24 mouse cellular contexts compared by ENCODE assay signal in the genomic region with DNA sequence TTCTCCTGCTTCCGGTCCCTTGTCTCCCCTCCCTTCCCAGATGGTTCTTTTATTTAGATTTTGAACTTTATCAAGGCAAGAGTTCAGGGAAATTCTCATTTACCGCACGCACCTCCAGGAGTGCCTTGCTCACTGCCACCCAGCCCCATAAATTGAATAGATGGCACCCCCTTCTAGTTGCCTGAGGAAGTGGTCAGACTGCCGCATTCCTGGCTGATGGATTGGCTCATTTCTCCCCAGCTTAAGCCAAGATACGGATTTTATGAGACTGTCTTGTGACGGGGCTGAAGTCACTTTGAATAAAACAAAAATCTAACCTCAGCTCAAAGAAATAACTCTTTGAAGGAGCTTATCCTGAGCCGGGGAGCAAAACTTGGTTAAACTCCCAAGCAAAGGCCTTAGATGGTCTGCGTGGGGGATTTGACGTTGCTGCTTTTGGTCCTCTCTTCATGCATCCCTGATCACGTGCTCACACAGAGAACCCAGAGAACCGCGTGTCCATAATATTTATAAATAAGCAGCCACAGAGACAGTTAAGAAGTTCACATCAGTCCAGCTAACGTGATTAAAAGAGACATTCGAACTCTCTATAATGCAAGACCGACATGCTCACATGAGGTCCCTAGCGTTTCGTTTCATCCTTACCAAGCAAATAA. TPM values are rescaled to one million over a fixed set of nuclear protein-coding genes. Genes with fewer than 3 reads are reported as not detected.
A peak's percentile ranks its signal among the peaks of the same experiment; 100 is the strongest.
DNase-seq lines count a peak whose midpoint lies in the region; ATAC-seq and TF ChIP-seq lines count a peak whose summit lies in the region.
"Had no signal": no experiment of that assay in that cellular context is flagged by ENCODE, and none has a peak within 500 bp of the region (broad histone marks: within the 10 kb centered on the region; RNA-seq: fewer than 3 reads in every experiment).

No protein-coding gene starts in this region.

- H3K9me3 ChIP-seq in hindbrain, embryonic 15.5 days = no peaks in the 10 kb centered on the region
- H3K9me3 ChIP-seq in hindbrain, embryonic 12.5 days (replicated peaks) = no peaks in the 10 kb centered on the region
- H3K9me3 ChIP-seq in neural tube, embryonic 15.5 days (replicated peaks) = no peaks in the 10 kb centered on the region
- H3K9me3 ChIP-seq: embryonic facial prominence, embryonic 15.5 days; heart, embryonic 10.5 days; liver, embryonic 15.5 days; lung, embryonic 15.5 days had no signal

- WGBS in hindbrain, embryonic 15.5 days = 81% methylated on average over 17 of the region's 17 CpGs
- 84% methylated on average over 17 of the region's 17 CpGs for WGBS in hindbrain, embryonic 12.5 days
- WGBS in neural tube, embryonic 15.5 days = 66% methylated on average over 17 of the region's 17 CpGs

- ATAC-seq in hindbrain, embryonic 15.5 days (ENCODE audit: low FRiP score, low read depth) = no peak
- ATAC-seq in hindbrain, embryonic 12.5 days (ENCODE audit: low FRiP score) = no peak
- ATAC-seq in neural tube, embryonic 15.5 days (ENCODE audit: low FRiP score) = no peak
- ATAC-seq: CD4-positive, CD25-positive, alpha-beta regulatory T cell, adult 4 months; forebrain, embryonic 14.5 days; inflammation-experienced regulatory T-cells, adult 6 months had no signal

- no peak for TF ChIP-seq CTCF in C2C12 (IDR thresholded peaks at IDR 0.05; ENCODE audit: control insufficient read depth, insufficient read depth, insufficient read length)
- no peak for TF ChIP-seq CTCF in bone marrow macrophage, adult 2 months (IDR thresholded peaks at IDR 0.05; ENCODE audit: low read depth, low read length)

- H3K36me3 ChIP-seq in hindbrain, embryonic 15.5 days = no peaks in the 10 kb centered on the region
- H3K36me3 ChIP-seq in hindbrain, embryonic 12.5 days = no peaks in the 10 kb centered on the region
- H3K36me3 ChIP-seq in C2C12 (ENCODE audit: control insufficient read depth, insufficient read depth) = peaks cover 7% of the 10 kb centered on the region
- no peaks in the 10 kb centered on the region for H3K36me3 ChIP-seq in neural tube, embryonic 15.5 days
- H3K36me3 ChIP-seq: embryonic facial prominence, embryonic 15.5 days; heart, embryonic 10.5 days; liver, embryonic 15.5 days; lung, embryonic 15.5 days had no signal

- H3K27me3 ChIP-seq in hindbrain, embryonic 15.5 days = no peaks in the 10 kb centered on the region
- H3K27me3 ChIP-seq in hindbrain, embryonic 12.5 days = peaks cover 18% of the 10 kb centered on the region
- H3K27me3 ChIP-seq in C2C12 (ENCODE audit: control insufficient read depth, insufficient read depth, insufficient read length) = no peaks in the 10 kb centered on the region
- H3K27me3 ChIP-seq in neural tube, embryonic 15.5 days (replicated peaks) = 0 out of 2 replicates have a peak, but pooled peaks cover 3% of the 10 kb centered on the region

- no peak overlapping the region for H3K4me3 ChIP-seq in hindbrain, embryonic 15.5 days
- no peak overlapping the region for H3K4me3 ChIP-seq in hindbrain, embryonic 12.5 days
- no peak overlapping the region for H3K4me3 ChIP-seq in C2C12 (ENCODE audit: insufficient read depth, poor library complexity, severe bottlenecking)
- H3K4me3 ChIP-seq in bone marrow macrophage, adult 2 months (ENCODE audit: insufficient read depth, low read length) = no peak overlapping the region
- no peak overlapping the region for H3K4me3 ChIP-seq in neural tube, embryonic 15.5 days (replicated peaks)
- H3K4me3 ChIP-seq: embryonic facial prominence, embryonic 15.5 days; heart, embryonic 10.5 days; liver, embryonic 15.5 days; lung, embryonic 15.5 days had no signal

- TF ChIP-seq POLR2A in bone marrow macrophage, adult 2 months (IDR thresholded peaks at IDR 0.05; ENCODE audit: borderline replicate concordance, low read depth, low read length) = no peak

- no peak overlapping the region for H3ac ChIP-seq in C2C12 (ENCODE audit: control insufficient read depth, insufficient read length, low read depth)

- peaks cover 74% of the 10 kb centered on the region for H3K79me3 ChIP-seq in C2C12 (ENCODE audit: low read depth)

- H3K27ac ChIP-seq in hindbrain, embryonic 15.5 days (replicated peaks) = no peak overlapping the region
- H3K27ac ChIP-seq in hindbrain, embryonic 12.5 days = no peak overlapping the region
- peak overlapping the region; percentile 1; the same call in 1 of the 2 replicates for H3K27ac ChIP-seq in bone marrow macrophage, adult 2 months (ENCODE audit: insufficient read depth, low read depth, low read length)
- no peak overlapping the region for H3K27ac ChIP-seq in neural tube, embryonic 15.5 days (replicated peaks)
- H3K27ac ChIP-seq: embryonic facial prominence, embryonic 15.5 days; heart, embryonic 10.5 days; kidney, postnatal 0 days; liver, embryonic 15.5 days; lung, embryonic 15.5 days had no signal

- H3K79me2 ChIP-seq in C2C12 (ENCODE audit: control insufficient read depth, insufficient read depth) = peaks cover 91% of the 10 kb centered on the region

- H3K9ac ChIP-seq in hindbrain, embryonic 15.5 days = no peak overlapping the region
- no peak overlapping the region for H3K9ac ChIP-seq in hindbrain, embryonic 12.5 days
- H3K9ac ChIP-seq in neural tube, embryonic 15.5 days (replicated peaks) = no peak overlapping the region
- H3K9ac ChIP-seq: embryonic facial prominence, embryonic 15.5 days; liver, embryonic 15.5 days; lung, embryonic 15.5 days had no signal

- peak overlapping the region; percentile 25 for H3K4me2 ChIP-seq in hindbrain, embryonic 15.5 days
- H3K4me2 ChIP-seq in hindbrain, embryonic 12.5 days (replicated peaks) = no peak overlapping the region
- H3K4me2 ChIP-seq in neural tube, embryonic 15.5 days = peak overlapping the region; percentile 15
- H3K4me2 ChIP-seq: embryonic facial prominence, embryonic 15.5 days; liver, embryonic 15.5 days; lung, embryonic 15.5 days had no signal

- DNase-seq in cerebellum, adult 8-10 months = no peak
- no peak for DNase-seq in cerebellum, adult 9-10 months
- DNase-seq: cerebellum, adult 2 months; heart, postnatal 4 days; kidney, adult 18-20 months; left cerebral cortex, postnatal 4 days; liver; lung, postnatal 4 days; midbrain, embryonic 14.5 days; retina, postnatal 1 day; right cerebral cortex, postnatal 4 days had no signal

- H3K4me1 ChIP-seq in hindbrain, embryonic 15.5 days (replicated peaks) = peaks cover 51% of the 10 kb centered on the region
- H3K4me1 ChIP-seq in hindbrain, embryonic 12.5 days = peaks cover 46% of the 10 kb centered on the region
- peaks cover 75% of the 10 kb centered on the region for H3K4me1 ChIP-seq in bone marrow macrophage, adult 2 months (ENCODE audit: control insufficient read depth, insufficient read depth, low read length)
- H3K4me1 ChIP-seq in neural tube, embryonic 15.5 days = peaks cover 60% of the 10 kb centered on the region
- H3K4me1 ChIP-seq: liver, embryonic 15.5 days had no signal

TF ChIP-seq in C2C12, 6 proteins besides CTCF, POLR2A, EP300 and RAD21:
- TF ChIP-seq FOSL1 (IDR thresholded peaks at IDR 0.05; ENCODE audit: insufficient read depth, low read length, poor library complexity, severe bottlenecking) (no peak), USF1 (IDR thresholded peaks at IDR 0.05; ENCODE audit: low read depth) (peak; percentile 72), CEBPB (IDR thresholded peaks at IDR 0.05; ENCODE audit: low read depth) (peak; percentile 12)

RNA-seq across cellular contexts. Expression of a gene that starts 10.1 kb away (rescaled TPM):
- polyA plus RNA-seq in hindbrain, embryonic 15.5 days (2015; fragmentation: Nextera tagmentation; extraction: Ambion mirVana) = 28.8 and 31.5 TPM in 2 replicates
- polyA plus RNA-seq in hindbrain, embryonic 12.5 days (2016; fragmentation: Nextera tagmentation; extraction: Ambion mirVana) = 43.8 and 45.9 TPM in 2 replicates
- polyA plus RNA-seq in C2C12 (2012; fragmentation: generic; extraction: Trizol) = 16.8 TPM
- 86.4 and 97.2 TPM in 2 replicates for polyA plus RNA-seq in bone marrow macrophage, adult 2 months (2012; ENCODE audit: insufficient read depth, insufficient read length, missing spikeins)
- 33.4 and 35.6 TPM in 2 replicates for polyA plus RNA-seq in neural tube, embryonic 15.5 days (2015; fragmentation: Nextera tagmentation; extraction: Ambion mirVana)
